Mouse (Mus musculus): ENCODE results near the gene Mrvi1. TPM values are rescaled to one million over a fixed set of nuclear protein-coding genes. Genes with fewer than 3 reads are reported as not detected.
"Not testable (repeated sequence)": the region's sequence is repeated elsewhere in the genome, so short reads cannot be mapped to it uniquely, and the experiment has no call there.

The Mrvi1 gene
- total RNA-seq, 2 experiments from 2014 or later, result 0.21 to 0.41 TPM

DNA sequence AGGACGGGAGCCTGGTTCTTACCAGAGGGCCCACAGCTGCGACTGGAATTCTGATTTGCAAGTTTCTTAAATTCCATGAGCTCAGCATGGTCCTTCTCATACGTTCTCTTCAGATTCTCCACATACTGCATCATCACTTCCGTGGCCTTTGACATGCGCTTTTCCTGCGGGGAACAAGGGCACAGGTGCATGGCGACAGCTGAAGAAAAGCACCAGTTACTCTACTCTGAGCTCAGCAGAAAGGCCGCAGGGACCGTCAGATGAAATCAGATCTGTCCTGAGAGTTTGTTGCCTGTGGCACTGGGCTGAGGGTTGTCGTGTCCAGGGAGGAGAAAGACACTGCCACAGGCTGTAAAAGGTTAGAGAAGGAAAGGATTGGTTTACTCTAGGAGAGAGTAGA is 86.5 kb downstream of the Mrvi1 start:
- ATAC-seq (replicated peaks; ENCODE audit: poor library complexity, severe bottlenecking), result not testable (repeated sequence)

DNA sequence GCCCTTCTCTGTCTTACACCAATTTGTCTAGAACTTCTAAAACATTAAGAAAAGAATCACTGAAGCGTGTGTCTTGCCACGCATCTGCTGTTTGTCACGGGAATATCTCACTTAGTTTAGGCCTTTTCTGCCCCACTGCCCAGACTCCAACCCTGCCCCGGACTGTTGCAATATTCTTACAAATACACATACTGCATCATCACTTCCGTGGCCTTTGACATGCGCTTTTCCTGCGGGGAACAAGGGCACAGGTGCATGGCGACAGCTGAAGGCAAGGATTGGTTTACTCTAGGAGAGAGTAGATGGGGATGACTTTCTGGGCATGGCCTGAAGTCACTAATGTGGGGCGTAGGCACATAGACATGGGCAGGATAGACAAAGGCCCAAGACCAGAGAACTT is 87.6 kb downstream of the Mrvi1 start:
- ATAC-seq (replicated peaks; ENCODE audit: poor library complexity, severe bottlenecking), result peak; percentile 13

GRCm38 (mm10) chr7:110893943-110894610 is 88.2 kb downstream of the Mrvi1 start:
- ATAC-seq (replicated peaks; ENCODE audit: poor library complexity, severe bottlenecking), result no peak

DNA sequence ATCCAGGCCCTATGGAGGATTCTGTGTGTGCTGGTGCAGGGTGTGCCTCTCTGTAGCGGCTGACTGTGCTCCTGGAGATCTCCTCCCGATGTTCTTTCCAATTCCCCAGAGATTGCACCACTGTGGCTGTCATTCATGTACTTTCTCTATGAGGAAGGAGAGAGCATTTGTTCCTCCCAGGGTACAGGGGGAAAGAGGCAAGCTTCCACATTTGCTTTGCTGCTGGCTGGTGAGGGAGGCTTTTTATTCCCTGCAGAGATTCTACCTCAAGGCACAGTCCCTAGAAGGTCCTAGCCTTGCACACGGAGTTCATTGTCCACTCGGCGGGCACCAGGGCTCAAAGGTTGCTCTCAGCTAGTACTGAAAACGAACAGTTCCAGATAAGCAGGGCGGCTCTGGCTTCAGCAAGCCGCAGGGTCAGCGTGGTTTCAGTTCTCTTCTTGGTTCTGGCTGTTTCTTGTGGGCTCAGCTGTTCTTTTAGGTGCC is 90.7 kb downstream of the Mrvi1 start:
- peak; percentile 83 for ATAC-seq (replicated peaks; ENCODE audit: poor library complexity, severe bottlenecking)

- ATAC-seq (replicated peaks; ENCODE audit: poor library complexity, severe bottlenecking), result no peak
Observed at GRCm38 (mm10) chr7:110881746-110882333, 100.4 kb downstream of the Mrvi1 start.

DNA sequence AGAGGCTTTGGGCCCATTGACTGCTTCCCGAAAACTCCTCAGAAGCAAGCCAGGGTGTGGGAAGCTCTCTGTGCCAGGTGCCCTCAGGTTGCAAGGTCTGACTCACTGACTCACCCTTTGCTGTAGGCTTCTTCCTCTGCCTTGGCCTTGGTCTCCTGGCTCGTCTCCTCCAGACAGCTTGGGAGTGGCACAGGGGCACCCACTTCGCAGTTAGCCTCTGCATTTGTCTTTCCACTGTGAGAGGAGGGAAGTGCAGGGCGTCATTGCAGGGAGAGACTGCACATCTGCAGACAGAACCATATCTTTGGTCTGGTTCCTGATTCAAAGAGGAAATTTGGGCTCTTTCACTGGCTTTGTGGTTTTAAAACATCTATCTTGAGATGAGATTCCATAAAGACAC is 104.2 kb downstream of the Mrvi1 start:
- ATAC-seq (replicated peaks; ENCODE audit: poor library complexity, severe bottlenecking), result peak; percentile 55

DNA sequence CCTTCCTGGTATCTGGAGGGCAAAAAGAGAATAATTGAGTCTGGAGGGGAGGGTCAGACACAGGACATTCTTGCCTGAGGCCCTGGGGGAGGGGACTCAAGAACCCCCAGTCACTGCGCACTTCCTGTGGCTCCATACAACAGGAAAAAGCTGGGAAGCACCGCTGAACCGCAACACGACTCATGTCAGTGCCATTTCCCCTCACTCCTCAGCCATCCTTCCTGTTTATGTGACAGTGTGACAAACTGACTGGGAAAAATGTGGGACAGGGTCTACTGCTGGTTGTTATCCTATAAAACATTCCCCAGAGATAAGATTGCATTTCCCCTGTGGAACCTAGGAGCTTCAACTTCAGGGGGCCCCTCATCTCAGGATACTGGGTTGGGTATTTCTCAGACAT is 105.3 kb downstream of the Mrvi1 start:
- ATAC-seq (replicated peaks; ENCODE audit: poor library complexity, severe bottlenecking), result peak; percentile 57

DNA sequence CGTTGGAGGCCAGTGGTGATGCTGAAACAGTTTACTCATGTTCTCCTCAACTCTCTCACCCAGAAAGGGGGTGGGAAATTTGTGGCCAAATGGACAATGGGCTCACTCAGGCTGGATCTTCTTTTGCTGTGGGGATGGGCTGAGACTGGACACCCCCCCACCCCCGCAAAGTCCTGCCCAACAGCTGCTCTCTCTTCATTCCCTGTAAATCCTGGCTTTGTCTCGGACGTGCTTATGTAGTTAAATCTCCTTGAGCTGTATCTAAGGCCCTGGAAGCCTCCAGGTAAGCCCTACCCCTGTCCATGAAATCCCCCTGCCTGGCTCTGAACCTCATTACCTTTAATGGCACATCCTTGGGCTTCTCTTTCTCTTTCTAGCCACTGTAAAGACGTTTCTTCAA is 113.5 kb downstream of the Mrvi1 start:
- no peak for ATAC-seq (replicated peaks; ENCODE audit: poor library complexity, severe bottlenecking)

GRCm38 (mm10) chr7:110867116-110867515 is 115.1 kb downstream of the Mrvi1 start:
- no peak for ATAC-seq (replicated peaks; ENCODE audit: poor library complexity, severe bottlenecking)

DNA sequence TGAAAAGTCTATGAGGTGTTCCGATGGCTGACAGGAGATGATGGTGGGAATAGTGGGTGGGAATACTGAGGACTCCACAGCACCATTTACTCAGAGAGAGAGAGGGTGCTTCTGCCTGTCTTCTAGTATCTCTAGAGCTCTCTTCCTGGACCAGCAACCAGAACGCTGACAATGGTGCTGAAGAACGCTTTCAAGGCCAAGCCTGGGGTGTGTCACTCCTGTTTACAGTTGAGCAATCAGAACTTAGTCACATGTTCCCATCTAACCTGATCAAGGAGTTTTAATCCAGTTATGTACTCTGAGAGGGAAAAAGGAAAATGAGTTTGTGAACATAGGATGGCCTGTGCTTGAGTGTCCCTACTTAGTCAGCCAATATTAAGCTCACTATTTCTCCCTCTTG is 116.2 kb downstream of the Mrvi1 start:
- ATAC-seq (replicated peaks; ENCODE audit: poor library complexity, severe bottlenecking), result no peak

DNA sequence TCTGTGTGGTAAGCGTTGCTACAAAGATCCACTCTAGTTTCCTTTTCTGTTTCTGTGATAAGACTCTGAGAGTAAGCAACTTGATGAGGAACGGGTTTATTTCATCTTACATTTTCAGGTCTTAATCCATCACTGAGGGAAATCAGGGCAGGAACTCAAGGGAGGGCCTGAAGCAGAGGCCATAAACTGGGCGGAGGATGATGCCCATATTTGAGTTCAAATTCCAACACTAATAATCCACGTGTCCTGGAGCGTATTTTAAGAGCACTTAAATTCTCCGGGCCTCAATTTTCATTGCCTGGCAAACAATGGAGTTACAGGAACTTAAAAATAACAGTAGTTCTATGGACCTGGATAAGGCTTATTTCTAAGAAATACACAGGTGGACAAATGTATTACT is 116.7 kb downstream of the Mrvi1 start:
- ATAC-seq (replicated peaks; ENCODE audit: poor library complexity, severe bottlenecking), result no peak

DNA sequence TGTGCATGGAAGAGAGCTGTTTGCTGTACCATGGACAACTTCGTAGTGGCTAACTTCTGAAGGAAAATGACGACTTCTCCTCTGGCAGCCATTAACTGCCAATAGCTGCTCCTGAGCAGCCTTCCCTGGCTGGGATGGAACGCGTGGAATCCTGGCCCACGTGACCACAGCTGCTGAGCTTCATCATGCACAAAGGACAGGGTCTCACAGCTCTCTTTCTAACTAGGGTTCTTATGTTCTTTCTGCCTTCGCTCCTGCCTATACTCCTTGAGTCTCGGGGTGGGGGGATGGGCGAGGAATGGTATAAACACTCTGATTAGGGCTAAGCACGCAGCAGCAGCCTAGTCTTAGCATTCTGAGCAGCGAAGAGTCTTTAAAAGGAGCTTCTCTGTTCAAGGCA is 117.2 kb downstream of the Mrvi1 start:
- ATAC-seq (replicated peaks; ENCODE audit: poor library complexity, severe bottlenecking), result no peak

GRCm38 (mm10) chr7:110862751-110863289 is 119.4 kb downstream of the Mrvi1 start, which contains the start of gene Lyve1:
Gene Lyve1, minus strand, starts transcription at chr7:110863239.
- no peak for ATAC-seq (replicated peaks; ENCODE audit: poor library complexity, severe bottlenecking)

DNA sequence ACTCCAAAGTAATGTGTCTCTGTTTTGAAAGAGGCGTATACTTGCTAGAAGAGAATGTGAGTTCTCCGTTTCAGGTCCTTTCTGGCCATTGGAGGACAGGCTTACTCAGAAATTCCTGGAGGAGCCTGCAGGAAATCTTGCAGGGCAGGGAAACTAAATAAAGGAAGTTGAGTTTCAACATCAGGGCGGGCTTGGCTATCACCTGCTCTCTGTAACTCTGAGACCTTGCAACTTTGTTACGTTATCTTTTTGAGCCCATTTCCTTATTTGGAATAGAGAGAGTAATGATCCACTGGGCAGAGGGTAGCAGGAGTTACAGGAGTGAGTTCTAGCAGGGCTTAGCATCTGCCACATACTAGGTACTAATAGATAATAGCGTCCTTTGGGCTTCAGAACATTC is 122.1 kb downstream of the Mrvi1 start:
- peak; percentile 82 for ATAC-seq (replicated peaks; ENCODE audit: poor library complexity, severe bottlenecking)

- peak; percentile 60 for ATAC-seq (replicated peaks; ENCODE audit: poor library complexity, severe bottlenecking)
Observed at GRCm38 (mm10) chr7:110855604-110856003, 126.7 kb downstream of the Mrvi1 start.

GRCm38 (mm10) chr7:110854927-110855546 is 127.2 kb downstream of the Mrvi1 start:
- no peak for ATAC-seq (replicated peaks; ENCODE audit: poor library complexity, severe bottlenecking)

GRCm38 (mm10) chr7:110854519-110854918 is 127.7 kb downstream of the Mrvi1 start:
- no peak for ATAC-seq (replicated peaks; ENCODE audit: poor library complexity, severe bottlenecking)

GRCm38 (mm10) chr7:110853611-110854010 is 128.7 kb downstream of the Mrvi1 start:
- no peak for ATAC-seq (replicated peaks; ENCODE audit: poor library complexity, severe bottlenecking)

GRCm38 (mm10) chr7:110851541-110852203 is 130.6 kb downstream of the Mrvi1 start:
- no peak for ATAC-seq (replicated peaks; ENCODE audit: poor library complexity, severe bottlenecking)

DNA sequence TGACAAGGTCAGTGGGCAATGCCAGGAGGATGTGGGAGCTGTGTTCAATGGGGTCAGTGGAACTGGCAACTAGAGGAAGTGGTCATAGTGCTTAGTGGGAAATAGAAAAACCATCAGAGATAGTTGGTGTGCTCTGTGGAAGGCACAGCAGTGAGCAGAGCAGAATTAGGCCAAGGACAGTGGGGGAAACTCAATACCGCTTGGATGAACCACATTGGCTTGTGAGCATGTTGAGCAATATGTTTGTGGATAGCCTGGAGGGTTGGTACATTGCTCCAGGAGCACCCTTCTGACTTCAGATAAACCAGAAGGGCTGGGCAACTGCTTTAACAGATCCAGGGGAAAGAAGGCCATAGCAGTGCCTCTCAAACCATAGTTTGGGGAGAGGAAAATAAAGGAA is 133.9 kb downstream of the Mrvi1 start:
- peak; percentile 62 for ATAC-seq (replicated peaks; ENCODE audit: poor library complexity, severe bottlenecking)

DNA sequence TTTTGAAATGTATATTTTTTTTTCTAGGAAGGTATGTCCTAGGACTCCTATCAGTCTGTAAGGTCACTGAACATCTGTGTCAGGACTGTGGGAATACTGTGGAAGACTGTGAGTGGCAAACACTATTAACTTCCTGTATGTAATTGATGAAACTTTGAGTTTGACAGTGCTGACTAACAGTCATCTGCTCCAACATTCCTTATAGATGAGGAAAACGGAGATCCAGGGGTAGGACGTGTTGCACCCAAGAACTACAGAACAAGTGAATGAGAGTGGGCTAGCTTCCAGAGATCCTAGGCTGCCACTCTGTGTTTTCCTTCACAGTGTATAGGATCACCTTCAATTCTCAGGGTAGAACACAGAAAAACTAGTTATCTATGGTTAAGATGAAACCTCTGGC is 134.9 kb downstream of the Mrvi1 start:
- no peak for ATAC-seq (replicated peaks; ENCODE audit: poor library complexity, severe bottlenecking)

Data from granulocyte monocyte progenitor cell, adult 5-6 weeks (primary cell).